Mouse (Mus musculus) cortical plate, adult 2 months (tissue): ENCODE measurements at regions not wholly inside any gene's neighbourhood (a gene's known extent, or its start where the extent isn't known, plus 50 kb on each side); places are given as distances from the start of the nearest gene placed in this dataset.

Source experiments
- H3K27ac ChIP-seq: fragments of 200-500 bp; 2 replicates; pipeline ENCODE4 v1.5.1; 2012; ENCODE audit warnings: low read length, control low read depth, inconsistent platforms; ENCODE audit not compliant: insufficient read depth
- H3K4me1 ChIP-seq: fragments of 200-500 bp; 2 replicates; pipeline ENCODE4 v1.6.1; 2011; ENCODE audit warnings: low read length; ENCODE audit not compliant: control insufficient read depth, insufficient read depth
- H3K4me3 ChIP-seq: fragments of 200-500 bp; 2 replicates; pipeline ENCODE4 v1.5.1; 2011; ENCODE audit warnings: mild to moderate bottlenecking, low read length, control low read depth; ENCODE audit not compliant: insufficient read depth
- CTCF ChIP-seq: fragments of 200-500 bp; IDR thresholded peaks from 2 replicates; pipeline ENCODE4 v1.5.1; 2011; ENCODE audit warnings: mild to moderate bottlenecking, control low read depth, low read length; ENCODE audit not compliant: insufficient read depth; ENCODE audit errors: extremely low read depth
- POLR2A ChIP-seq: fragments of 200-500 bp; IDR thresholded peaks from 2 replicates; pipeline ENCODE4 v1.6.1; 2011; ENCODE audit warnings: mild to moderate bottlenecking, low read length, control low read depth; ENCODE audit not compliant: insufficient read depth; ENCODE audit errors: extremely low read depth

GRCm38 (mm10) chr1:77869174-77869573, 327.8 kb downstream of the Pax3 start:
- no peak overlapping the region for H3K4me3 ChIP-seq
- no peaks in the 10 kb centered on the region for H3K4me1 ChIP-seq
- H3K27ac ChIP-seq: no peak overlapping the region
- TF ChIP-seq CTCF (no peak), POLR2A (no peak)

GRCm38 (mm10) chr1:77859931-77860330, 337.0 kb downstream of the Pax3 start:
- no peak overlapping the region for H3K4me3 ChIP-seq
- H3K27ac ChIP-seq: no peak overlapping the region
- H3K4me1 ChIP-seq: no peaks in the 10 kb centered on the region
- no peak for TF ChIP-seq POLR2A
- TF ChIP-seq CTCF: no peak

GRCm38 (mm10) chr1:77854366-77854765, 339.5 kb upstream of the Epha4 start:
- Histone ChIP-seq H3K4me1 (no peaks in the 10 kb centered on the region), H3K27ac (no peak overlapping the region)
- TF ChIP-seq CTCF (no peak), POLR2A (no peak)

GRCm38 (mm10) chr1:77847766-77848615, 333.1 kb upstream of the Epha4 start:
- no peak for TF ChIP-seq POLR2A
- no peak for TF ChIP-seq CTCF
- no peak overlapping the region for H3K27ac ChIP-seq
- H3K4me3 ChIP-seq: no peak overlapping the region
- no peaks in the 10 kb centered on the region for H3K4me1 ChIP-seq

More at GRCm38 (mm10) chr1:77854366-77854765, 339.5 kb upstream of the Epha4 start:
- H3K4me3 ChIP-seq: no peak overlapping the region

GRCm38 (mm10) chr1:77846039-77846727, 331.3 kb upstream of the Epha4 start:
- Histone ChIP-seq H3K27ac (no peak overlapping the region), H3K4me1 (no peaks in the 10 kb centered on the region), H3K4me3 (no peak overlapping the region)
- no peak for TF ChIP-seq POLR2A
- no peak for TF ChIP-seq CTCF

- Histone ChIP-seq H3K4me1 (no peaks in the 10 kb centered on the region), H3K4me3 (no peak overlapping the region), H3K27ac (no peak overlapping the region)
- TF ChIP-seq POLR2A: no peak
- TF ChIP-seq CTCF: no peak
These were observed 325.8 kb upstream of the Epha4 start for GRCm38 (mm10) chr1:77840672-77841071.

GRCm38 (mm10) chr1:77832174-77832573, 317.3 kb upstream of the Epha4 start:
- H3K4me3 ChIP-seq: no peak overlapping the region
- H3K4me1 ChIP-seq: no peaks in the 10 kb centered on the region
- no peak overlapping the region for H3K27ac ChIP-seq
- no peak for TF ChIP-seq POLR2A

GRCm38 (mm10) chr1:77824716-77825387, 310.0 kb upstream of the Epha4 start:
- Histone ChIP-seq H3K4me3 (no peak overlapping the region), H3K4me1 (no peaks in the 10 kb centered on the region; the same call in 1 of the 2 replicates), H3K27ac (no peak overlapping the region)
- TF ChIP-seq POLR2A (no peak), CTCF (no peak)

GRCm38 (mm10) chr1:77823801-77824687, 309.2 kb upstream of the Epha4 start:
- no peak overlapping the region for H3K4me3 ChIP-seq
- no peak for TF ChIP-seq CTCF
- no peak for TF ChIP-seq POLR2A
- no peaks in the 10 kb centered on the region; the same call in 1 of the 2 replicates for H3K4me1 ChIP-seq
- H3K27ac ChIP-seq: no peak overlapping the region
